Mouse (Mus musculus) stomach, postnatal 0 days (tissue): ENCODE data around the gene Aagab. TPM values are rescaled to one million over a fixed set of nuclear protein-coding genes. Genes with fewer than 3 reads are reported as not detected.

ENCODE experiments used
- ATAC-seq: fragments of 200-750 bp; cut with Nextera tagmentation; 2 replicates; pipeline ENCODE4 v1.8.0; 2017; ENCODE audit not compliant: low FRiP score, low TSS enrichment
- DNase-seq: peaks from one replicate; pipeline ENCODE4 v3.0.0-alpha.2; 2016; ENCODE audit warnings: low spot score
- H3K27ac ChIP-seq: fragments of 300-500 bp; sonication (generic); replicated peaks from 2 replicates; pipeline ENCODE4 v1.5.1; 2014; ENCODE audit warnings: mild to moderate bottlenecking, control low read depth
- H3K27me3 ChIP-seq: fragments of 300-500 bp; sonication (generic); 2 replicates; pipeline ENCODE4 v1.6.1; 2014; ENCODE audit warnings: low read length; ENCODE audit not compliant: control insufficient read depth, insufficient read depth
- H3K36me3 ChIP-seq: fragments of 300-500 bp; sonication (generic); 2 replicates; pipeline ENCODE4 v1.6.1; 2014; ENCODE audit warnings: low read length, mixed read lengths; ENCODE audit not compliant: control insufficient read depth, insufficient read depth
- H3K4me1 ChIP-seq: fragments of 300-500 bp; sonication (generic); replicated peaks from 2 replicates; pipeline ENCODE4 v1.6.1; 2014; ENCODE audit warnings: antibody characterized with exemption; ENCODE audit not compliant: control insufficient read depth, insufficient read depth
- H3K4me2 ChIP-seq: fragments of 300-500 bp; sonication (generic); replicated peaks from 2 replicates; pipeline ENCODE4 v1.6.1; 2014; ENCODE audit warnings: low read depth, mild to moderate bottlenecking, control low read depth, moderate library complexity
- H3K4me3 ChIP-seq: fragments of 300-500 bp; sonication (generic); 2 replicates; pipeline ENCODE4 v1.5.1; 2014; ENCODE audit warnings: low read depth, low read length, control low read depth
- H3K9ac ChIP-seq: fragments of 300-500 bp; sonication (generic); 2 replicates; pipeline ENCODE4 v1.6.1; 2014; ENCODE audit warnings: mild to moderate bottlenecking, low read length, control low read depth, mixed read lengths
- H3K9me3 ChIP-seq: fragments of 300-500 bp; sonication (generic); 2 replicates; pipeline ENCODE4 v1.6.1; 2016; ENCODE audit warnings: low read length; ENCODE audit not compliant: control insufficient read depth
- CTCF ChIP-seq: IDR thresholded peaks from 2 replicates; pipeline ENCODE4 v1.5.1; 2016; ENCODE audit warnings: antibody characterized with exemption, low read depth, mild to moderate bottlenecking, moderate library complexity
- EP300 ChIP-seq: optimal IDR thresholded peaks from 2 replicates; pipeline ENCODE3; 2016; ENCODE audit warnings: antibody characterized with exemption
- WGBS: fragments of 180-500 bp; shearing (Covaris S2); extraction: QIAGEN DNeasy Blood & Tissue Kit; methylation state at CpG from one replicate; pipeline ENCODE4 v1.1.7; 2014; 5-methylcytosine and 5-hydroxymethylcytosine counted together
- polyA plus RNA-seq: library from polyadenylated mRNA; unstranded; fragments of >200 nt; fragmentation: Nextera tagmentation; extraction: Ambion mirVana; gene quantifications from 2 replicates; pipeline ENCODE4 v1.2.1, GENCODE M21; 2015

Gene Aagab
- polyA plus RNA-seq, 1 experiment from 2014 or later, result 26.8 TPM

DNA sequence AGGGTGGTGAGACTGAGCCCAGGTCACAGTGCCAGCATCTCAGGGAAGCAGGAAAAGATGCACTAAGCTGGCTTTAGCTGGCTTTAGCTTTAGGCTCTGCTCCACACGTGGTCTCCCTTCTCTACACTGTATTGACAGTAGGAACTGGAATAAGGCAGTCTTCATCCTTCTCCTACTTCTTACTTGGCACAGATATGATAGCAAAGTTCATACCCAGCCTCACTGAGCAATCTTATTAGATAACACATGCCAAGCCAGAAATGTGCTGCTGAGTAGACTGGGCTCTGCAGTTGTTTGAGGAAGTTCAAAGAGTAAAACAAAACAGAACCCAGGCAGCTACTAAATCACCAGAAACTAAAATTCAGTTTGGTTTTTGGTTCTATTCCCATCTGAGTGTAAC lies 11.1 kb downstream of the Aagab start:
- no peak for TF ChIP-seq EP300
- TF ChIP-seq CTCF, result no peak
- no peak overlapping the region for H3K9ac ChIP-seq
- H3K4me2 ChIP-seq, result 0 out of 2 replicates have a peak overlapping the region, but pooled peaks have one; percentile 2
- no peaks in the 10 kb centered on the region for H3K27me3 ChIP-seq
- 0 out of 2 replicates have a peak, but pooled peaks cover 3% of the 10 kb centered on the region for H3K4me1 ChIP-seq
- H3K9me3 ChIP-seq, result no peaks in the 10 kb centered on the region
- ATAC-seq, result peak; percentile 71
- 11% methylated on average over 1 of the region's 1 CpGs for WGBS
- H3K36me3 ChIP-seq, result no peaks in the 10 kb centered on the region
- H3K27ac ChIP-seq, result no peak overlapping the region; the same call in 1 of the 2 replicates
- no peak for DNase-seq
- H3K4me3 ChIP-seq, result no peak overlapping the region

- Histone ChIP-seq H3K4me2 (no peak overlapping the region), H3K27ac (no peak overlapping the region), H3K4me1 (0 out of 2 replicates have a peak, but pooled peaks cover 3% of the 10 kb centered on the region), H3K9ac (no peak overlapping the region), H3K4me3 (no peak overlapping the region), H3K9me3 (no peaks in the 10 kb centered on the region), H3K36me3 (no peaks in the 10 kb centered on the region), H3K27me3 (no peaks in the 10 kb centered on the region)
- ATAC-seq (no peak), DNase-seq (no peak)
- WGBS, result 77% methylated on average over 11 of the region's 11 CpGs
- TF ChIP-seq CTCF (no peak), EP300 (no peak)
Measured at GRCm38 (mm10) chr9:63614018-63614985, 11.8 kb downstream of the Aagab start.

GRCm38 (mm10) chr9:63617967-63618366 lies 15.5 kb downstream of the Aagab start:
- no peaks in the 10 kb centered on the region for H3K27me3 ChIP-seq
- H3K4me1 ChIP-seq, result 0 out of 2 replicates have a peak, but pooled peaks cover 3% of the 10 kb centered on the region
- no peak for DNase-seq
- WGBS, result 68% methylated on average over 2 of the region's 2 CpGs
- H3K36me3 ChIP-seq, result peaks cover 7% of the 10 kb centered on the region
- no peaks in the 10 kb centered on the region for H3K9me3 ChIP-seq
- H3K4me3 ChIP-seq, result no peak overlapping the region
- ATAC-seq, result no peak
- no peak for TF ChIP-seq CTCF
- no peak for TF ChIP-seq EP300
- no peak overlapping the region for H3K9ac ChIP-seq
- no peak overlapping the region for H3K4me2 ChIP-seq
- no peak overlapping the region for H3K27ac ChIP-seq

GRCm38 (mm10) chr9:63623895-63624569 lies 21.6 kb downstream of the Aagab start:
- no peak overlapping the region for H3K27ac ChIP-seq
- H3K36me3 ChIP-seq, result peaks cover 9% of the 10 kb centered on the region
- H3K9me3 ChIP-seq, result no peaks in the 10 kb centered on the region
- H3K4me3 ChIP-seq, result no peak overlapping the region
- ATAC-seq (no peak), DNase-seq (no peak)
- 81% methylated on average over 15 of the region's 15 CpGs for WGBS
- no peak overlapping the region for H3K4me2 ChIP-seq
- H3K27me3 ChIP-seq, result no peaks in the 10 kb centered on the region
- H3K9ac ChIP-seq, result no peak overlapping the region
- H3K4me1 ChIP-seq, result no peaks in the 10 kb centered on the region
- TF ChIP-seq CTCF (peak; percentile 24), EP300 (no peak)

GRCm38 (mm10) chr9:63625090-63625756 lies 22.8 kb downstream of the Aagab start:
- DNase-seq (no peak), ATAC-seq (no peak)
- Histone ChIP-seq H3K9ac (no peak overlapping the region), H3K9me3 (no peaks in the 10 kb centered on the region), H3K27ac (no peak overlapping the region), H3K4me2 (no peak overlapping the region), H3K36me3 (peaks cover 6% of the 10 kb centered on the region), H3K4me1 (no peaks in the 10 kb centered on the region), H3K4me3 (no peak overlapping the region), H3K27me3 (no peaks in the 10 kb centered on the region)
- 89% methylated on average over 9 of the region's 9 CpGs for WGBS
- no peak for TF ChIP-seq EP300
- no peak for TF ChIP-seq CTCF
